ENCODE assay signal across 8 mouse cellular contexts in genomic region chr2:33131500-33132092, GRCm38 (mm10). TPM values are rescaled to one million over a fixed set of nuclear protein-coding genes. Genes with fewer than 3 reads are reported as not detected.
DNase-seq lines count a peak whose midpoint lies in the region; ATAC-seq lines count a peak whose summit lies in the region.

Gene Garnl3 (minus strand): TSS chr2:33131654.

- under 1% methylated on average over 22 of the region's 22 CpGs for WGBS in intestine, embryonic 16.5 days

- DNase-seq in ovary, adult 18-20 months (ENCODE audit: low spot score) = peak; percentile 55
- no peak for DNase-seq in ovary, postnatal 14 days (ENCODE audit: low spot score)
- peak; percentile 75 to 78 for DNase-seq in cerebellum, postnatal 10 days
- DNase-seq in gastrocnemius, postnatal 10 days = peak; percentile 52
- peak; percentile 57 to 65 for DNase-seq in left cerebral cortex, postnatal 36 days (ENCODE audit: low spot score in 2 of 2)
- peak; percentile 63 for DNase-seq in mesoderm, embryonic 11.5 days (ENCODE audit: low read depth, low spot score)
- peak; percentile 19 to 65 for DNase-seq in spleen, postnatal 10 days (ENCODE audit: low spot score in 2 of 2)

- H3K4me1 ChIP-seq in intestine, embryonic 16.5 days (ENCODE audit: control insufficient read depth, insufficient read depth, low read length) = peaks cover 9% of the 10 kb centered on the region

- peak within 1 kb of the TSS; percentile 99 for H3K4me2 ChIP-seq in intestine, embryonic 16.5 days (ENCODE audit: low read depth, low read length)

- intact Hi-C loops in left cerebral cortex, postnatal 36 days (cut with DNase I) = loop anchor here (5.0 kb wide), 1 partner anchor 139 kb away; no protein-coding TSS in a partner anchor

- H3K27me3 ChIP-seq in intestine, embryonic 16.5 days (replicated peaks; ENCODE audit: control insufficient read depth, insufficient read depth, low read length) = peaks cover 3% of the 10 kb centered on the region; the same call in 1 of the 2 replicates

- H3K9me3 ChIP-seq in intestine, embryonic 16.5 days (ENCODE audit: control insufficient read depth, low read length) = no peaks in the 10 kb centered on the region

- peak within 1 kb of the TSS; percentile 84 for H3K4me3 ChIP-seq in intestine, embryonic 16.5 days (ENCODE audit: low read length)

- peak within 1 kb of the TSS; percentile 62 for H3K27ac ChIP-seq in intestine, embryonic 16.5 days (ENCODE audit: low read length)

- H3K9ac ChIP-seq in intestine, embryonic 16.5 days (ENCODE audit: low read depth, low read length) = peak within 1 kb of the TSS; percentile 62; the same call in 1 of the 2 replicates

- ATAC-seq in intestine, embryonic 16.5 days = no peak; the same call in none of the 2 replicates

- H3K36me3 ChIP-seq in intestine, embryonic 16.5 days (ENCODE audit: control insufficient read depth, insufficient read depth, low read length) = no peaks in the 10 kb centered on the region

RNA-seq across cellular contexts. Expression of gene Garnl3, which starts in this region (rescaled TPM):
- 1 to 10 TPM; 3.1 to 4.7 TPM for total RNA-seq in gastrocnemius, postnatal 10 days (2021)
- polyA plus RNA-seq in intestine, embryonic 16.5 days (2015; fragmentation: Nextera tagmentation; extraction: Ambion mirVana) = 8.7 and 10.2 TPM in 2 replicates
- total RNA-seq in left cerebral cortex, postnatal 36 days (2021) = 100 to 1,000 TPM; 104 to 129 TPM

Comparison
In these comparisons a context has a peak if more than half of its experiments do, and no peak if none do; other contexts are left out.
1. RNA of gene Garnl3 (total RNA-seq): 104 to 129 TPM in left cerebral cortex, postnatal 36 days; 3.1 to 4.7 TPM in gastrocnemius, postnatal 10 days; every median in the first group is over 10 times any median in the second.